Mouse (Mus musculus) fibroblast of lung, adult 2 months (primary cell): ENCODE data around the gene Cdk17.

ENCODE experiments used
- DNase-seq: peaks from one replicate; pipeline ENCODE4 v3.0.0-alpha.2; 2011; ENCODE audit warnings: low read depth

The Cdk17 gene

DNA sequence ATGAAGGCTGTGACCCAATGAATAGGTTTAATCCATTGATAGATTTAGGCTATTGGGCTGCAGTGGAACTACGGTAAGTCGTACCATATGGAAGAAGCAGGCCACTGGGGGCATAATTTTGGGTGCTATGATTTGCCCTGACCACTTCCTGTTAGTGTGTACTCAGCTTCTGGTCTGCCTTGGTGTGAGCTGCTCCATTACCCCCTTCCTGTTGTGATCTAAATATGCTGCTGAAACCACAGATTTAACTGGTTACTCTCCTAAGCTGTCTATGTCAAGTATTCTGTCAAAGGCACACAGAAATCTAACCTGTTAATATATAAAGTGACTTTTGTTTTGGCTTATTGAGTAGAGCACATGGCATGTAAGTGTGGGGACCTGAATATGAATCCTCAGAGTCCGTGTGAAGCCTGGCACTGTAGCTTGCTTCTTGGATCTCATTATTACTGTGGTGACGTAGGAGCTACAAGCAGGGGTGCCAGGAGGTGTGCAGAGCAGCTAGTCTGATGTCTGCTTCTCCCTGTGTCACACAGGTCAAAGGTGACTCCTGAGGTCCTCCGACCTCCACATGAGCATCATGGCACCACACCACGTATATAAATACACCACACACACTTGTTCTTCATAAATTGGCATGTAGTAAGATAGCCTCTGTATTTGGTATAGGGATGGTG is 10.6 kb downstream of the Cdk17 start:
- no peak for DNase-seq

DNA sequence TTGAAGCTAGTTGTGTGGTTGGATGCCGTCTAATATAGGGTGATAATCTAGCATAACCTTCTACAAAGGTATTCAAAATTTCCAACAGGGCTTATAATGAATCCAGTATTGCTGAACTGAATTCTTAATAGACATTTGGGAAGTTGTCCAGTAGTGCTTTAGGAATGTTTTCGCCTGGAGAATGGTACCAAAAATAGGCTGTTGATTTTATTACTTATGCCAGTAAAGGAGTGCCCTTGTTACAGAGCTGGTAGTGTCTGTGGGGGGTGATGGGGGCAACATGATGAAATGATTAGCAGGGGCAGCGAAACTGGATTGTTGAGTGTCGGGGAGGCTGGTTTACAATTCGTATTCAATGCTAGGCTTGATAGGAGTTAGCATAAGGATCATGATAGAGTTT is 16.8 kb downstream of the Cdk17 start:
- DNase-seq: peak; percentile 54

DNA sequence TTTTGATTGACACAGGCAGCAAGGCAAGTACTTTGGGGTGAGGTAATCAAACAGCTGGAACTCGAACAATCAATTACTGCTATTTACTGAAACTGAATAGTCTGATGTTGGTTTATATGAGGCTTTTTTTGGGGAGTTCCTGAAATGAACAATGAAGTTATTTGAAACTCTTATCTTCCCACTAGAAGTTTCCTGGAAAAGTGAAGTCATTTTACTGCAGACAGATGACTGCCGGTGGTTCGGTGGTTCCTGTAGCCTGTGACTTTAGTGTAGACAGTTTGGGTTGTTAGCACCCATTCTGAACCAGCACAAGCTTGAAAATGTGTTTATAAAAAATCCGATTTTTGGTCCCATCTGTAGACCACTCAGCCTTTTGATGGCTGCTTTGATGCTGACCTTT is 17.2 kb downstream of the Cdk17 start:
- peak; percentile 46 for DNase-seq

DNA sequence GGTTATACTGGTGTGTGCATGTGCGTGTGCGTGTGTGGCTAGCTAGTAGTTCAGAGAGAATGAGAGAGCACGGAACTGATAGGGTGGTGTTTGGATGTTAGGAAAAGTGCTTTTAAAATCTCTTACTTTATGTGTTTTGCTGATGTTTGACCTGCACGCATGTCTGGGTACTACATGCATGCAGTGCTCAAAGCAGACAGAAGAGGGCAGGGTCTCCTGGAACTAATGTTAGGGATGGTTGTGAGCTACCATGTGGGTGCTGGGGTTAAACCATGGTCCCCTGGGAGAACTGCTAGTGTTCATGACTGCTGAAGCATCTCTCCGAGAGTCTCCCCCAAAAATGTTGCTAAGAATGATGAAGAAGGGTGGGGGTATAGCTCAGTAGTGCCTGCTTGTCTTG is 18.0 kb downstream of the Cdk17 start:
- DNase-seq: no peak

DNA sequence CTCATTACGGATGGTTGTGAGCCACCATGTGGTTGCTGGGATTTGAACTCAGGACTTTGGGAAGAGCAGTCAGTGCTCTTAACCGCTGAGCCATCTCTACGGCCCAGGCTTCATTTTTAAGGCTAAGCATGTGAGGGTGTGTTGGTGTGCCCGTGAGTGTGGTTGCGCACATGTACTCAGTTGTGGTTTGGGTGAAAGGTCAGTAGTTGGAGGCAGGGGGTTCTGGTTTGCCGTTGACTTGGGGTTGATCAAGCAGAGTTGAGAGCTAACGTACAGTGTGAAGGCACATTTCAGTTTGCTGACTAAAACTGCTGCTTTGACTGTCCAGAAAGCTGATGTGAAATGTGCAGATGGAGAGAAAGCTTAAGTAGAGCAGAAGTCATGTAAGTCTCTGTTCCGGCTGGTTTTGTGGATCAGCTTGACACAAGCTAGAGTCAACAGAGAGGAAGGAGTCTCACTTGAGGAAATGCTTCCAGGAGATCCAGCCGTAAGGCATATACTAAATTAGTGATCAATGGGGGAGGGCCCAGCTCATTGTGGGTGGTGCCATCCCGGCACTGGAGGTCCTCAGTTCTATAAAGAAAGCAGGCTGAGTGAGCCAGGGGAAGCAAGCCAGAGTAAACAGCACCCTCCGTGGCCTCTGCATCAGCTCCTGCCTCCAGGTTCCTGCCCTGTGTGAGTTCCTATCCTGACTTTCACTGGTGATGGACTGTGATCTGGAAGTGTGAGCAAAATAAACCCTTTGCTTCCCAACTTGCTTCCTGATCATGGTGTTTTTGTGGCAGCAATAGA is 19.2 kb downstream of the Cdk17 start:
- no peak for DNase-seq

DNA sequence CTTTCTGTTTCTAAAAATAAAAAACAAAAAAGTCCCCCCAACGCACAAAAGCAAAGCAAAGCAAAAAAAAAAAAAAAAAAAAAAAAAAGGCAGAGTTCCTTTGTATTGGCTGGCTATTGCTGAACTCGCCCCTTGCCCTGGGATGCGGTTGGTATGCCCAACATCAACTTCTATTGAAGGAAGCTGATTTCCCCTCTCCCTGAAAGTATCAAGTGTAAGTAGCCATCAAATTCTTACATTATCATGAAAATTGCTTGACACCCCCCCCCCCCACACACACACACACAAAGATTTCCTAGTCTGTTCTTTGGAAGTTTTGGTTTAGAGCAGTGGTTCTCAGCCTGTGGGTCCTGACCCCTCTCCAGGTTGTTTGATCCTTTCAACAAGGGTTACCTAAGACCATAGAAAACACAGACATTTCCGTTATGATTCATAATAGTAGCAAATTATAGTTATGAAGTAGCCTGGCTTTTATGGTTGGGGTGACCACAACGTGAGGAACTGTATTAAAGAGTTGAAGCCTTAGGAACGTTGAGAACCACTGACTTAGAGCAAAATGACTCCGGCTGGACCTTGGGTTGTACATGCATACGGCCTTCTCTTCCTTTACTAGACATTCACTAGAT is 23.8 kb downstream of the Cdk17 start:
- DNase-seq: no peak

DNA sequence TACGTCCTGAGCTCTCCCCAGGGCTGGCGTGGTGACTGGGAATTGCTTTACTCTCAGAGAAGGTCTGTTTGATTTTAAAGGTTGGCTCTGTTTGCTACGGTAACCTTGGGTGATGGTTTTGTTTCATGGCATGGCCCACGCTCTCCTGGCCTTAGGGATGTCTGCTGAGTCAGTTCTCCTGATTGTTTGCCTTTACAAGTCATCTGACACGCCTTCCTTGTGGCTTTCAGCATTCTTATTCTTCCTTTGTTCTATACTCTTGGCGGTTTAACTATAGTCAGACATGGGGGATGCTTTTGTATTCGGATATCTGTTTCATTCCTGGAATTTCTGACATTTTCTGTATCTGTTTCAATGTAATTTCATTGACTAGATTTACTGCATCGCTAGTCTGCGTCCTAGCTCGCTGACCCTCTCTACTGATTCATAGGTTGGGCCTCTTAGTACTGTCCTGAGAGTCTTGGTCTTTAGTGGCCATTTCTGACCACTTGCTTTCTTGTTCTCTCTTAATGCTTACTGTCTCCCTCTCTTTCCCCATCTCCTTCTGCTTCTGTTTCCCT is 27.8 kb downstream of the Cdk17 start:
- DNase-seq: no peak

DNA sequence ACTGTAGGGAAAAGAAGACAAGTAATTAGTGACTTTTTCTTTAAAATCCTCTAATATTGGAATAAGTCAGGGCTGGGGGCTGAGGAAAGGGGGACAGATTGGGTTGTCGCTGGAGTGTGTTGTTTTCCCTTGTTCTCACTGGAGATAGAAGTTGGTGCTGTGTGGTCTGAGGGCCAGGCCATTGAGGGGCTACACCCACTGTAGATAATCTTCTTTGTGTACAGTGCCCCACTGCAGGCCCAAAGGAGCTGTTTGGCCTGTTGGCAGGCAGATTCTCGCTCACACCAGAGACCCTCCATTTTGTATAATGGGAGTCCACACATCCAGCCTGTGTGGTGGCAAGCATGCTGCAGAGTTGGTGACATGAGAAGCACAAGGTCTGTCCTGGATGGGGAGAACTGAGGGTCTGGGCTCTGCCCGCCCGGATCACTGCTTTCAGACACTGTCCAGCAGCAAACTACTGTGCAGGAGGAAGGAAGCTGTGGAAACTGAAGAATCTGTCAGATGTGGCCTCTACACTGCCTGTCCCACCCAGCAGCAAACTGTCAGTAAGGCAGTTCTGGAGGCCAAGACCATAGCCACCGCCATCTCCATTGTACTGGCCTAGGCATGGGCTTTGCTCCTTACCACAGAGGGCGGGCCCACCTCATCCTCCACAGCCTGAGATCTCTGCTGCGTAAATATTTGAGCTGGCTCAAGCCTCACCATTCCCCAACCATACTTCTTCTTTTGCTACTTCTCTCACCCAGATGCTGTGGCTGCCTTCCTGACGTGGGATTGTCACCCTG is 30.0 kb downstream of the Cdk17 start:
- no peak for DNase-seq

DNA sequence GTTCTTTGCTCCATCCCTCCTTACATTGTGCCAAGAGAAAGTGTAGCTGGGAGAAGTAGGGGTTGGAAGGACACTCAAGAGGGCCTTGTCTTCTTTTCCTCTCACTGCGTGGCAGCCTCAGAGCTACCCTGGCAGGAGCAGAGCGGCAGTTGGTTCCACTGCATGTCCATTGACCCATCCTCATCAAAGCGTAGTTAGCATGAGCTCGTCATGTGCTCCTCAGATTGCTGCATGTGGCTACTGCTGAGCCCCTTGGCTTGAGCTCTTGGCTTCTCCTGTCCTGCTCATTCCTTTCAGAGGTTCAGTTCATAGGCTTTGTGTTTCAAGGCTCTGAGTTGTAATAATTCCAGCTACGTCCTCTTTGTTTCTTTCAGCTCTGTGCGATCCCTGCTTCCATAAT is 36.4 kb downstream of the Cdk17 start:
- DNase-seq: no peak

DNA sequence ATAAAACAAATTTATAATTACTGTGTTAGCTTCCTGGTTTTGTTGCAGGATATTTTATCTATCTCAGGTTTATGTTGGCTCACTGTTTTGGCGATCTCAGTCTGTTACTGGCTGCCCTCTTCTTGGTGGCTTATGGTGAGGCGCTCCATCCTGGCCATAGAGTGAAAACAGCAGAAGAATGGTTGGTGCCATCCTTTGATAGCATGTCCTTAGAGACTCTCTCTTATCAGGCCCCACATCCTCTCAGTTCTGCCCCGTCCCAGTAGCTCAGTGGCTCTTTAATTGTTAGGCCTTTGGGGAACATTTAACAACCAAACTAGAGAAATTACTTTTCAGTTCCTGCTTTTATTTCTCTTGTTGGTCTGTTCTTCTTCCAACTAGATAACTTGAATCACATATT is 38.3 kb downstream of the Cdk17 start:
- no peak for DNase-seq

DNA sequence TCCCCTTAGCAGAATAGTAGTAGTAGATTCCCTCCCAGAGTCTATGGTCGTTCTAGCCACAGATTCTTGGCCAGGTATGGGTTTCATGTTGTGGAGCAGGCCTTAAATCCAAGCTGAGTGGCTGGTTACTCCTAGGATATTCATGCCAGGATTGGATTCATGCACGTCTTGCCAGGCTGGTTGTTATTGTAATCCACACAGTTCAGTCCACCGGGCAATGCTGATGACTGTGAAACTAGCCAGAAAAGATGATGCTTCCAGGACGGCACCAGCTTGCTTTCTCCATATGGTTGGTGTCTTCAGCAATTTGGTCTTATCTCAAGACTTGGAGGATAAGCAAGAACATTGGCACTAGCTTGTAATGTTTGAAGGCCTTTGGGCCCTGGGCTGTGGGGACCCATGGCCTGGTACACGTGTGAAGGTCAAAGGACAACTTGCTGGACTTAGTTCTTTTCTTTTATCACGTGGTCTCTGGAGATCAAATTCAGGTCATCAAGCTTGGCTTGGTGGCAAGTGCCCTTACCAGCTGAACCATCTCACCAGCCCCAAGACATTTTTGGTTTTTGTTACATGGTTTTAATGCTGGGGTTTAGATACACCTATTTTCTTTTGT is 41.3 kb downstream of the Cdk17 start:
- DNase-seq: no peak

DNA sequence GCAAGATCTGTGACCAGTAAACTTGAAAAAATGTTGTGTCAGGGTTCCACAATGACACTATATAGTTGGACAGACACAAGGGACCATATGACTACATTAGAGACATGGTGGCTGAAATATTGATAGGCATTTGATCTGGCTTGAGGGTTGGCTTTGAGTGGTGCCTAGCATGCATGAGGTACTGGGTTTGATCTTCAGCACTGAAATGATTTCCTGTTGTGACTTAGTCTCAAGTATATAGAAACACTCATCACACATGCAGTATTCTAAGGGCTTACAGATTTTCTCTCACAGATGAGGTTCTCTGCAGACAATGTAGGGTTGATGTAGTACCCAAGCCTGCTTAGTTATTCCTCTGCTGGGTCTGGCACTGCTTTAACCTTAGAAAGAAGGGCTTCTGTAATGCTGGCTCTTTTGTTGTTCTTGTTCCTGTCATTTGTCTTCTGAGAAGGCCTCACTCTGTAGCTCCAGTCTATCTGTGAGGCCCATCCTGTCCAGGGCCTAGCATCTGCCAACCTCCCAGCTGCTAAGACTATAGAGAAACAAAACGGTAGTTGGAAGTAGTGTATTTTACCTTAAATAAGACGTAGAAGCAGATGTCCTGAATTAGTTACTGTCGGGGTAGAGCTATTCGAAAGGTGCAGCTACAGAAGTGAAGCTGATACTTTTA is 44.7 kb downstream of the Cdk17 start:
- DNase-seq: no peak

DNA sequence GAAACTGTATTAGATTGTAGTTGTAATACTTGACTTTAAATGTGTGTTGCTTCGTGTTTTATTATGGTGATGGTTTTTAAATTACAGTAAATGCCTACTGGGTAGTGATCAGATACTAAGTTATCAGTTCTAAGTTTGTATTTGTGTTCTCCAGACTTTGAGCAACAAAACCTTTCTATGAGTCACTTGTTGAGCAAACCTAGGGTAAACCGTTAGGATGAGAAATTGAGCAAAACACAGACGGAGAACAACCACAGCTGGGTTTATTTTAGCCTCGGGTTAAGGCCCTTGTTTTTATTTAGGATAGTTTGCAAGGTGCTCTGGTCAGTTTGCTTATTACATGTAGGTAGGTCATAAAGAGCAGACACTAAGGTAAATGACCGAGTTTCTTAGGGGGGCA is 46.5 kb downstream of the Cdk17 start:
- DNase-seq: no peak

DNA sequence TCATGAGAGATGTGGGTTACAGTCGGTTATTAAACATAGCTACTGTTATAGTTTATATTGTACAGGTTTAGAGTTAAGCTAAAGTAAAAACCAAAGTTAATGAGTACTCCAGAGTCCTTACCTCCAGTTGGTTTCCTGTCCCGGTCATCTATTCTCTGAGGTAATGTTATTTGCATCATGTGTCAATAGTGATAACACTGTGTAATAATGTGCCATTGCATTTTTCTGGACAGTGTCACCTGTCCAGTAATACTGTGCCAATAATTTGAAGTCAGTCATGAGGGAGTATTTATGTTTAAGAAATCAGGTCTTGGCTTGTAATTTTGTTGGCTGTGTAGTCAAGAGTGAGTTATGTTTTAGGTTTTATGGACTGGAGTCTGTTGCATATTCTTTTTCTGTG is 52.0 kb downstream of the Cdk17 start:
- DNase-seq: no peak

DNA sequence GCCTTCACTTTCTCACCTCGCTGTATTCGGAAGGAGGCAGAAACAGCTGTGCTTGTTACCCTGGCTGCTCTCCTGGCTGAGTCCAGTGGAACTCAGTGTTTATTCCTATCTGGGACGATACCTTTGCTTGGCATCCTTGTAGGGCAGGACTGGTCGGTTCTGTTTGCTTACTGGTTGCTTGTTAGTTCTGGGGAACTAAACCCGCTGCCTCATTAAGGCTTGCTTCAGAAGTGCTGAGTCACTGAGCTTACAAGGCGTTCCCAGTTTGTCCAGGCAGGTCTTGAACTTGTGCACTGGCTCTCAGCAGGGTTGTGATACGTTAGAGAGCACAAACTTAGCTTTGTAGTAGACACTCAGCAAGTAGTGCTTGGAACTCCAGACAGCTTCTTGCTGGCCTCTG is 52.7 kb downstream of the Cdk17 start:
- no peak for DNase-seq

DNA sequence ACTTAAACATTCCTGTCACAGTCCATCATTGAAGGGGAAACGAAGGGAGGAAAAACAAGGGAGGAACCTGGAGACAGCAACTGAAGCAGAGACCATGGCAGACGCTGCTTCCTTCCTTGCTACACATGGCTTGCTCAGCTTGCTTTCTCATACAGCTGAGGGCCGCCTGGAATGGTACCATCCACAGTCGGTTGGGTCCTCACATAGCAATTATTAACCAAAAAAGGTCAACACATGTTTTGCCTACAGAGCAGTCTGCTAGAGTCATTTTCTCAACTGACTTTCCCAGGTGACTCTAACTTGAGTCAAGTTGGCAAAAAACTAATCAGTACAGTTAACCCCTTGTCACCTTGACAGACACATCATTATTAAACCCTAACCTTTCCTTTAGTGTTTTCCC is 53.6 kb downstream of the Cdk17 start:
- DNase-seq: no peak

DNA sequence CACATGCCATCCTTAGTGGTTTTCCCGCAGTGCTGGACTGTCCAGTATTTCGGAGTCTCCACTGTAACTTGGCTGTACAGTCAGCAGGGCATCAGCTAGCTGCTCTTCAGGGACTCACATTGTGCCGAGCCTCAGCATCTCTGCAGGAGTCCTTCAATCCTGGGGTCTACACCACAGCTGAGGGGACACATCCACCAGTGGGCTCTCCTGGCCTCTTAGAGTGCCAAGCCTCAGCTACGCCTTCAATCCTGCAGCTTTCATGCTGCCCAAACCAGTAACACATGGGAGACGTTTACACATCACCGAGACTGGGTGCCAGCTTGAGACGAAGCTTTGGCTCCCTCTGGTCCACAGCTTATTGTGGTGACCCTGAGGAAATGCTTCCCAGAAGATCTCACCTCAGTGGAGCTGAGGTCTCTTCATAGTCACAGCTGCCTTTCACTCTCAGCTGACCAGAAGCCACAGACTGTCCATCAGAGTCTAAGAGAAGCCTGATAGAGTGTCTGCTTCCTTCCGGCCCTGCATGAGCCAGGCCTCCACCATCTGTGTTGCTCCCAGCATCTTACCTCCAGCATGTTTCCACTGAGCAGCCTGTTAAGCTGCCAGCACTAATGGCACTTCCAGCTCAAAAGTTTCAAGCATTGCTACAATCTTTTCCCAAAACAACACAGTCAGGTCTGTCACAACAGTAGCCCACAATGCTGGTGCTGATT is 54.5 kb downstream of the Cdk17 start:
- DNase-seq: no peak

DNA sequence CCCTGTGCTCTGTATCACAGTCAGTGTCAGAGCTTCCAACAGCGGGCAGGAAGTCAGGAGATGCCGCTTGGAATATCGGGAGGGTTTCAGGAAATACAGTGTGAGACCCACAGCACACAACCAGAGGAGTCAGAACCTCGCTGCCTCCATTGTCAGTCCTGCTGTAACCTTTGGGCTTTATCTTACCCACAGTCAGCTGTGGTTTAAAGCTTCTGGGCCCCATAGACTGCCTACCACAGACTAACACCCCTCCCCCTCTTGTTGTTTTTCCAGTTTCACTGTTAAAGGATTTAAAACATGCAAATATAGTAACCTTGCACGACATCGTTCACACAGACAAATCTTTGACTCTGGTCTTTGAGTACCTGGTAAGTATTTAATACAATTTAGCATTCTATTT is 65.1 kb downstream of the Cdk17 start:
- DNase-seq: no peak

DNA sequence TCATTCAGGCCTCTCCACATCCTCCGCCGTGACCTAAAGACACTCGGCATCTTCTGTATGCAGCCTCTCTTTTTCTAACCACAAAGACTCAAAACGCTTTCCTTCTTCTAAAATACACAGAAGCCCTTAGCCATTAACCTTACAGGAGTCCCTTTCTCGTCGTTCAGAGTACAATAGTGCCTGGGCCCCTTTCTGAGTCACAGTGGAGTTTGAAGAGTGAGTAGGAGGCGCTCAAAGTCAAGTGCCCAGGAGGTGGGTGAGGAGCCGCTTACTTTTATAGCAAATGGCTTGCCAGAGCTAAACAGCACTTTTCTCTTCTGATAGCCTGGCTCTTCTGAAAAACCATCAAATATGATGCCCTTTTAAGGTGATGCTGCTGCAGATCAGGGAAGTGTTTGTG is 67.2 kb downstream of the Cdk17 start:
- no peak for DNase-seq

DNA sequence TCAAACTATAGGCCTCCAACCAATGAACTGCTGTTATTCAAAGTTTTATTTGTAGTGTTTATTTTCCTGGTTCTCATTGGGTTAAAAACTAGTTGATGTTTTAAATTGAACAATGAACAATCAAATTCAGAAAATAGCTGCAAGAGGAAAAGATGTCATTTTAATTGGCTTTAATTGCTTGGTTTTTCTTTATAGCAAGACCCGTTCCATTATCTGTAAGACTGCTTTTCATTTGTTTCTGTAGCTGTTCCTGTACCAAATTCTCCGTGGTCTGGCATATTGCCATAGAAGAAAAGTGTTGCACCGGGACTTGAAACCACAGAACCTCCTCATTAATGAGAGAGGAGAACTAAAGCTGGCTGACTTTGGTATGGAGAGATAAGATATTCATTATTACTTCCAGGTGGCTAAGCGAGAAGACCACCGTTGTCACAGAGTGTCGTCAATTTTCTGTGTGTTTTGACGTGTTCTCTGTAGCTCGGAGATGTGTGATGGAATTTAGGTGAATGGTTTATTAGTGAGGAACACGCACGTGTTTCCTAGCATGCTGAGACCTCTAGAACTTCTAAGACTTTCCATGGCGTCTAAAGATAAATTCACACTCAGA is 67.8 kb downstream of the Cdk17 start:
- no peak for DNase-seq
